Mouse (Mus musculus) heart, embryonic 12.5 days (tissue): ENCODE data around the gene Izumo1r. TPM values are rescaled to one million over a fixed set of nuclear protein-coding genes. Genes with fewer than 3 reads are reported as not detected.

Experiments
- ATAC-seq: fragments of 200-750 bp; cut with Nextera tagmentation; 2 replicates; pipeline ENCODE4 v1.8.0; 2017; ENCODE audit warnings: moderate TSS enrichment, moderate library complexity; ENCODE audit not compliant: insufficient number of reproducible peaks, low FRiP score
- H3K27ac ChIP-seq: fragments of 300-500 bp; sonication (generic); 2 replicates; pipeline ENCODE4 v1.5.1; 2016; ENCODE audit warnings: mild to moderate bottlenecking, moderate library complexity; ENCODE audit not compliant: poor library complexity, severe bottlenecking
- H3K27me3 ChIP-seq: fragments of 300-500 bp; sonication (generic); replicated peaks from 2 replicates; pipeline ENCODE4 v1.6.1; 2016; ENCODE audit warnings: mild to moderate bottlenecking, moderate library complexity
- H3K36me3 ChIP-seq: fragments of 300-500 bp; sonication (generic); 2 replicates; pipeline ENCODE4 v1.6.1; 2016; ENCODE audit warnings: mild to moderate bottlenecking, moderate library complexity
- H3K4me1 ChIP-seq: fragments of 300-500 bp; sonication (generic); replicated peaks from 2 replicates; pipeline ENCODE4 v1.6.1; 2016; ENCODE audit warnings: mild to moderate bottlenecking
- H3K4me2 ChIP-seq: fragments of 300-500 bp; sonication (generic); 2 replicates; pipeline ENCODE4 v1.6.1; 2016; ENCODE audit warnings: mild to moderate bottlenecking, moderate library complexity
- H3K4me3 ChIP-seq: fragments of 300-500 bp; sonication (generic); 2 replicates; pipeline ENCODE4 v1.5.1; 2016; ENCODE audit warnings: mild to moderate bottlenecking
- H3K9ac ChIP-seq: fragments of 300-500 bp; sonication (generic); 2 replicates; pipeline ENCODE4 v1.6.1; 2016; ENCODE audit warnings: mild to moderate bottlenecking, moderate library complexity
- H3K9me3 ChIP-seq: fragments of 300-500 bp; sonication (generic); replicated peaks from 2 replicates; pipeline ENCODE4 v1.6.1; 2016; ENCODE audit warnings: mild to moderate bottlenecking, moderate library complexity
- WGBS: fragments of 180-500 bp; shearing (Covaris S2); methylation state at CpG from one replicate; pipeline ENCODE4 v1.1.7; 2016; 5-methylcytosine and 5-hydroxymethylcytosine counted together
- polyA plus RNA-seq: library from polyadenylated mRNA; unstranded; fragments of >200 nt; fragmentation: Nextera tagmentation; extraction: Ambion mirVana; gene quantifications from 2 replicates; pipeline ENCODE4 v1.2.1, GENCODE M21; 2016

The Izumo1r gene
- not detected in 2 replicates for polyA plus RNA-seq

DNA sequence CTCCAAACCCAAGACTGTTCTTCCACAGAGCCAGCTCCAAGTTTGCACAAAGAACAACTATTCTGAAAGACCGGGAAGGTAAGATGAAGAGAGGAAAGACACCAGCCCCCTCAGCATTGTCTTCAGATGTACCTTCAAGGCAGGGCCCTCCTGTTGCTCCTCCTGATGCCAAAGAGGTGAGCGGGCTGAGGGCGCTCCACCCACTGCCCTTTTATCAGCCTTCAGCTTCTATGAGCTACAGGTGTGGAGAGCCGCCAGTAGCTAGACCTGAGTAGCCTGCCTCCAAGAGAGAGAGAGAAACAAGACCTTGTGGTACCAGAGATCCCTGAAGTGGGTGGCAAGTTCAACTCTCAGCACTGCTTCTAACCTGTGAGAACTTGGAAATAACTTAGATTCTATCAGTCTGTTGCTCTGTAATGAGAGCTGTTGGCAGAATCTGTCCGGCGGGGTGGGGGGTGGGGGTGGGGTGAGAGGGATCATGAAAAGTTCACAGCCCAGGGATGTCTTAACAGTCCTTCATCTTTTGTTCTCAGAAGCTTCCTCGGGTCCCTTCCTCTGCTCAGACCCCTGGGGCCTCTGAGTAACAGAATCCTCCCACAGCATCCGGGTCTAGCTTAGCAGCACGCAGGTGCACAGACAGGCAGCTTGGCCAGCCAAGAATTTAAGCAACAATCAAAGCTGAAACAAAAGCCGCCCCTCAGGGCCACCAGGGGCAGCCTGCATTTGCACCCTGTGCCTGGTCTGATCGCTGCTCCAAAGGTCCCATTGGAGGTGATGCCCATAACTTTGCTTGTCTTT, at the start of gene Izumo1r:
TSS of gene Izumo1r (minus strand) at position 369 of the 798 bp plus-strand sequence.
- no peaks in the 10 kb centered on the region for H3K27me3 ChIP-seq
- H3K9ac ChIP-seq: no peak within 1 kb of the TSS
- no peaks in the 10 kb centered on the region for H3K36me3 ChIP-seq
- peak; percentile 19; the same call in 1 of the 2 replicates for ATAC-seq
- 43% methylated on average over 11 of the region's 11 CpGs for WGBS
- no peaks in the 10 kb centered on the region for H3K9me3 ChIP-seq
- peaks cover 40% of the 10 kb centered on the region for H3K4me1 ChIP-seq
- peak within 1 kb of the TSS; percentile 26 for H3K4me2 ChIP-seq
- H3K4me3 ChIP-seq: no peak within 1 kb of the TSS
- H3K27ac ChIP-seq: no peak within 1 kb of the TSS

DNA sequence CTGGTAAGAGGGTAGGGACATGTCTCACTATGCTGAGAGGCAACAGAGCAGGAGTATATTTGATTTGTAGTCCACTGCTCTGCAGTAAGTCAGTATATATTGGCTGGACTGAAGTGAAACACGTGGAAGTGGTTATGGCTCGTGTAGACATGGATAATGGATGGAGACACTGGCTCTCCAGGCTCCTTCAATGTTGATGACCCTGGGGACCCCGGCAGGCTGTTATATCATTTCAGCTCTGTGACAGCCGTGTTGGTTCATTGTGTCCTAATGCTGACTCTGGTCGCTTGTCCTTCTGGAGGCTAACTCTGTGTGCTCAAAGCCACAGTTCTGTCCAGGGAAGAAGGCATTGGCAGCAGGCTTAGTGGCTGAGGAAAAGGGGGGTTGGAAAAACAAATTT, 47.3 kb upstream of the Izumo1r start:
- no peak overlapping the region for H3K4me3 ChIP-seq
- H3K4me1 ChIP-seq: no peaks in the 10 kb centered on the region
- H3K9ac ChIP-seq: no peak overlapping the region
- peaks cover 8% of the 10 kb centered on the region; the same call in 1 of the 2 replicates for H3K9me3 ChIP-seq
- no peak for ATAC-seq
- H3K27me3 ChIP-seq: no peaks in the 10 kb centered on the region; the same call in 1 of the 2 replicates
- no peaks in the 10 kb centered on the region for H3K36me3 ChIP-seq
- no peak overlapping the region for H3K4me2 ChIP-seq
- WGBS: 77% methylated on average over 5 of the region's 5 CpGs
- H3K27ac ChIP-seq: no peak overlapping the region

DNA sequence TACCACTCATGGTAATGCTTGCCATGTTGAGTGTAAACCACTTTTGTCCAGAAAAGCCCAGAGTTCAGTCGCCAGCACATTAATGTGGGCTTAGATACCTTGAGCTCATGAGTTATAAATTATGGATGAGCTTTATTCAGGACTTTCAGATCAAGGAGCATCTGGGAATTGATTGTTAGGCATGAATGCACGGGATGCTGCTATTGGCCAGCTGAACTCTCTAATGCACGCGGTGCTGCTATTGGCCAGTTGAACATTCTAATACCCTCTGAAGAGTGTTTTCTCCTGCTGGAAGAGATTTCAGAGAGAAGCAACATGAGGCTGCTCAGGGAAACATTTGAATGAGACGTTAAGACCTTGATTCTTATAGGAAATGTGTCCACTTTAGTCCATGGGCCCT, 45.1 kb upstream of the Izumo1r start:
- H3K27me3 ChIP-seq: no peaks in the 10 kb centered on the region; the same call in 1 of the 2 replicates
- H3K4me2 ChIP-seq: no peak overlapping the region
- H3K9ac ChIP-seq: no peak overlapping the region
- peaks cover 8% of the 10 kb centered on the region; the same call in 1 of the 2 replicates for H3K9me3 ChIP-seq
- no peak overlapping the region for H3K27ac ChIP-seq
- H3K36me3 ChIP-seq: no peaks in the 10 kb centered on the region
- H3K4me3 ChIP-seq: no peak overlapping the region
- ATAC-seq: no peak
- H3K4me1 ChIP-seq: no peaks in the 10 kb centered on the region
- WGBS: 76% methylated on average over 5 of the region's 5 CpGs

DNA sequence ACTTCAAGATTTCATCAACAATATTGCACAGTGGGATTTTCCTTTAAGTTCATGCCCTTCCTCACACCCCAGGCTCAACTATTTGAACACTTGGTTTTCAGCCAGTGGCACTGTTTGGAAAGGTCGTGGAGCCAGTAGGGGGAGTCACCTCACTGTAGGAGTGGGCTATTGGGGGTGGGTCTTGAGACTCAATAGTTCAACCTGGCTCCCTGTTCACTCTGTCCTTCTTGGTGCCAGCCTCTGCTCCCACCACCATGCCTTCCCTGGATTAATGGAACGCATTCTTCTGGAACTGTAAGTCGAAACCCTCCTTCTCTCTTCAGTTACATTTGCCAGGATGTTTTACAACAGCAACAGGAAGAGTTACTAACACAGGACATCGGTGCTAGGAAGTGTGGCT, 42.9 kb upstream of the Izumo1r start:
- H3K27ac ChIP-seq: no peak overlapping the region
- no peaks in the 10 kb centered on the region; the same call in 1 of the 2 replicates for H3K27me3 ChIP-seq
- ATAC-seq: no peak
- H3K4me1 ChIP-seq: no peaks in the 10 kb centered on the region
- no peaks in the 10 kb centered on the region for H3K36me3 ChIP-seq
- no peak overlapping the region for H3K9ac ChIP-seq
- H3K9me3 ChIP-seq: peaks cover 8% of the 10 kb centered on the region; the same call in 1 of the 2 replicates
- no peak overlapping the region for H3K4me2 ChIP-seq
- WGBS: 57% methylated on average over 4 of the region's 4 CpGs
- no peak overlapping the region for H3K4me3 ChIP-seq

DNA sequence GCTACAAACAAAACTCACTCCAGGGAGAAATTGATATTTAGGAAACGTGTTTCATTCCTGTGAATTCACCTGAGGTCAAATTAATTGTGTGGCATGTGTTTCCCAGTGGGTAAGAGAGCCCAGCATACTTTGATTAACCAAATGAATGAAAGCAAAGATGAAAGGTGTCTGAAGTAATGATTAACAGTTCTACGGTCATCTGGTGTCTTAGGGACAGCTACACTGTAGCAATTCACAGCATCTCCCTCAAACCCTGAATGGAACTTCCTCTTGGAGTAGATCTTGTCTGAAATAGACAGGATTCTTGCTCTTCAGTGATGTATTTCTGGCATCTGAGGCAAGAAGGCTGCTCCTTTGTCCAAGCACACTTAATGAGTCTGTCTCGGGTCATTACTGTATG, 42.2 kb upstream of the Izumo1r start:
- no peaks in the 10 kb centered on the region; the same call in 1 of the 2 replicates for H3K27me3 ChIP-seq
- no peak overlapping the region for H3K4me2 ChIP-seq
- H3K9ac ChIP-seq: no peak overlapping the region
- H3K9me3 ChIP-seq: peaks cover 8% of the 10 kb centered on the region; the same call in 1 of the 2 replicates
- no peaks in the 10 kb centered on the region for H3K4me1 ChIP-seq
- WGBS: 66% methylated on average over 3 of the region's 3 CpGs
- H3K4me3 ChIP-seq: no peak overlapping the region
- no peak overlapping the region for H3K27ac ChIP-seq
- H3K36me3 ChIP-seq: no peaks in the 10 kb centered on the region
- ATAC-seq: no peak

DNA sequence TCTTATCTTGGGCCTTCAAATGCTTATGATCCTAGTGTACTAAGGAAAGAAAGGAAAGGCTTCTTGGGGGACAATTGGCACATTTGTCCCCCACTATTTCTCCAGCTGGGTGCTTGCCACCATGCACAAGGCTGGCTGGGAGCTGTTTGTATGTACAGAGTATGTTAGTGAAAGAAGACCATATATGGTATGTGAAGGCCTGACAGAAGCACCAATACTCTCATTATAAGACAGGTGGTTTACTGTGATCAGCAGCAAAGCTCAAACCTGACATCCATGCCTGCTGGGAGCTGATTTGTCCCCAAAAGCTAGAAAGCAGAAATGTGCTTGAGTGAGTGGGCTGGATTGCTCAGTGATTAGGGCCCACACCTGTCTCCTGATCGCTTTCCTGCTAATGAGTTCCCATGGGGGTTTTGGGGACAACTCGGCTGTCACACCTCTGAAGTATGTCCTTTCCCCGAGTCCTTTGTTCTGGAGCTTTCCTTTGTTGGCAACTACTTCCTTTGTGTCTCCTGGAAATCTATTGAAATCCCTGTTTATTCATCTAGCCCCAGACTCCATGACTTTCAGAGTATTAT, 38.5 kb upstream of the Izumo1r start:
- no peak overlapping the region for H3K4me2 ChIP-seq
- no peaks in the 10 kb centered on the region for H3K4me1 ChIP-seq
- no peaks in the 10 kb centered on the region for H3K9me3 ChIP-seq
- H3K4me3 ChIP-seq: no peak overlapping the region
- H3K36me3 ChIP-seq: no peaks in the 10 kb centered on the region
- 53% methylated on average over 3 of the region's 3 CpGs for WGBS
- H3K27ac ChIP-seq: no peak overlapping the region
- H3K9ac ChIP-seq: no peak overlapping the region
- no peak for ATAC-seq
- H3K27me3 ChIP-seq: no peaks in the 10 kb centered on the region; the same call in 1 of the 2 replicates

DNA sequence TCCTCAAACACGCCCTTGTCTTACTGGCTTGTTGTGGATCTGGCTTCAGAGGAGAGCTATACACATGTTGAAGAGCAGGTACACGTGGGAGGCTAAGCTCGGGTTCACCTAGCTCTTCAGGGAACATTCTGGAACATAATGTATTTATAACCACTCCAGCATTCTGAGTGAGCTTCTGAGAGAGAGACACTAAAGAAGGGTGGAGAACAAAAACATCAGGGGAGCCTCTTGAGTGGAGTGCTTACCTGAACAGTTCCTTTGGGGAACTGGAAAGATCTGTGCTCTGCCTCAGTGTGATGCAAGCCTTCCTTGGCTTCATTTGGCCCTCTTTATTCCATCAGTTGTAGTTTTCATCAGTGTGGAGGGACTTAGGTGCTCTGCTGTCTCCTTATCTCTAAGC, 35.9 kb upstream of the Izumo1r start:
- WGBS: 73% methylated on average over 3 of the region's 3 CpGs

DNA sequence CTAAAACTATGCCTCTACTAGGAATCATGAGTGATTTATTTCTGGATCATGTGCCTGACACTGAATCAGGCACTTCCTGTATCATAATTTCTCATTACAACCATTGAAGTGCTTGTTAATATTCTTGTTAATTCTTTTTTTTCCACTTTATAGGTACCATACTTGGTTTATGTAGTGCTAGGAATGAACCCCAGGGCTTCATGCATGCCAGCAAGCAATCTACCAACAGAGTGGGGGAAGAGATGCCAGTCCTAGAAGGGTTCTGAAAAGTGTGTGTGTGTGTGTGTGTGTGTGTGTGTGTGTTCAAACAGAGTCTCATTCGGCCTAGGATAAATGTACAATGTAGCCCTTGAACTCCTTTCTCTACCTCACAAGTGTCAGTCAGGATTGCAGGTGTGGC, 33.6 kb upstream of the Izumo1r start:
- H3K4me2 ChIP-seq: no peak overlapping the region
- 80% methylated on average over 1 of the region's 1 CpGs for WGBS
- 0 out of 2 replicates have a peak, but pooled peaks cover 4% of the 10 kb centered on the region for H3K4me1 ChIP-seq
- no peaks in the 10 kb centered on the region for H3K27me3 ChIP-seq
- no peak overlapping the region for H3K27ac ChIP-seq
- no peaks in the 10 kb centered on the region for H3K9me3 ChIP-seq
- no peak for ATAC-seq
- H3K4me3 ChIP-seq: no peak overlapping the region
- no peak overlapping the region for H3K9ac ChIP-seq
- no peaks in the 10 kb centered on the region for H3K36me3 ChIP-seq

More for the DNA sequence above, 35.9 kb upstream of the Izumo1r start:
- no peak overlapping the region for H3K27ac ChIP-seq
- H3K4me1 ChIP-seq: 0 out of 2 replicates have a peak, but pooled peaks cover 4% of the 10 kb centered on the region
- no peaks in the 10 kb centered on the region for H3K27me3 ChIP-seq
- H3K4me2 ChIP-seq: no peak overlapping the region
- no peaks in the 10 kb centered on the region for H3K9me3 ChIP-seq
- no peaks in the 10 kb centered on the region for H3K36me3 ChIP-seq
- H3K9ac ChIP-seq: no peak overlapping the region
- no peak overlapping the region for H3K4me3 ChIP-seq
- ATAC-seq: no peak

DNA sequence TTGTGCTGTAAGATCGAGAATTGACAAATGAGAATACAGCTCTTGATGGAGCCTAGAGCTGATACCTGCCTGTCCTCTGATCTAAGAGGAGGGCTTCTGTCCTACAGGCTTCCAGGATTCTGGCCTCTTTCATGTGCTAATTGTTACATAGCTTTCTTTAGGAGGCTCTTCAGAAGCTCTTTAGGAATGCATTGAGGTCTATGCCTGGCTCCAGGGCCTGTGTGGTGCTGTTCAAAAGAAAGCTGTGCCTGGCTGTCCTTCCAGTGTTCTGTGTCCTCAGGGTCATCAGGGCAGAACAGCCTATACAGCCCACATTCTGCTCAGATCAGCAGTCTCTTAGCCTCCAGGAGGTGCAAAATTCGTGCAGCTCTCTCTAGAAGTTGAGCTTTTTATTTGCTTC, 31.1 kb upstream of the Izumo1r start:
- Histone ChIP-seq H3K9ac (no peak overlapping the region), H3K4me3 (no peak overlapping the region), H3K27me3 (no peaks in the 10 kb centered on the region), H3K4me1 (0 out of 2 replicates have a peak, but pooled peaks cover 4% of the 10 kb centered on the region), H3K27ac (no peak overlapping the region), H3K4me2 (no peak overlapping the region), H3K36me3 (no peaks in the 10 kb centered on the region), H3K9me3 (no peaks in the 10 kb centered on the region)
- no peak for ATAC-seq
- 62% methylated on average over 2 of the region's 2 CpGs for WGBS

DNA sequence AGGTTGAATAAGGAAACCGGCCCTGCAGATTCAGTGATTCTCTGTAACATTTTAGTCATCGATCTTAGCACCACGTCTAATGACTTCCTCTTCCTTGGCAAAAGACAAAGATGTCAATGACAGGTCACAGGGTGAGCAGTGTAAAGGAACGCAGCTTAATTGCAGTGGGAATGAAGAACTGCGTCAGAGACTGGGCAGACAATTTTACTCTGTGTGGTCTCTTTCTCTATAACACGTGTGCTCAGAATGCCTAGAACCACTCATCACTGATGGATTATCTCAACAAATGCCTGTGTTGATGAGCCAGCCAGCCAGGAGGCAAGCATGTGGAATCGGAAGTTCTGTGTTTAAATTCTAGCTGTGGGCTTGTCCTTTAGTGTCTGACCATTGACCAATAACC, 28.2 kb upstream of the Izumo1r start:
- Histone ChIP-seq H3K4me2 (no peak overlapping the region), H3K27ac (no peak overlapping the region), H3K9ac (no peak overlapping the region), H3K9me3 (no peaks in the 10 kb centered on the region), H3K4me3 (no peak overlapping the region), H3K36me3 (no peaks in the 10 kb centered on the region), H3K27me3 (no peaks in the 10 kb centered on the region), H3K4me1 (0 out of 2 replicates have a peak, but pooled peaks cover 3% of the 10 kb centered on the region)
- ATAC-seq: no peak
- WGBS: 60% methylated on average over 7 of the region's 7 CpGs

DNA sequence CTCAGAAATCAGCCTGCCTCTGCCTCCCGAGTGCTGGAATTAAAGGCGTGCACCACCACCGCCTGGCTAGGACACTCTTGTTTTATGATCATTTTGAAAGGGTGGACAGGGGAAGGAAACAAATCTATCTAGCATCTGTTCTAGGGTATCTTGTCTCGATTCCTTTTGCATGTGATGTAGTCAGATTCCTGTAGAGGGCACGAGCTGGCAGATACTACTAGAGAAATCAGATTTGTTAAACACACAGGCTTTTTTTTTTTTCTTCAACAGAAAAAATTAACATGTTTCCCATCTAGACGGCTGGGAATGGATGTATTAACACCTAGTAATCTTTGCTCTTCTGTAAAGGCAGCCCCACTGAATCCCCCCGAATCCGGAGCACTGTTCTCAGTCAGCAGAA, 27.5 kb upstream of the Izumo1r start:
- WGBS: 75% methylated on average over 8 of the region's 8 CpGs
- H3K4me2 ChIP-seq: no peak overlapping the region
- H3K4me1 ChIP-seq: no peaks in the 10 kb centered on the region
- H3K27ac ChIP-seq: no peak overlapping the region
- ATAC-seq: no peak
- H3K9ac ChIP-seq: no peak overlapping the region
- H3K4me3 ChIP-seq: no peak overlapping the region
- H3K27me3 ChIP-seq: no peaks in the 10 kb centered on the region
- H3K36me3 ChIP-seq: no peaks in the 10 kb centered on the region
- no peaks in the 10 kb centered on the region for H3K9me3 ChIP-seq
